8 mouse cellular contexts compared by ENCODE assay signal in the genomic region with DNA sequence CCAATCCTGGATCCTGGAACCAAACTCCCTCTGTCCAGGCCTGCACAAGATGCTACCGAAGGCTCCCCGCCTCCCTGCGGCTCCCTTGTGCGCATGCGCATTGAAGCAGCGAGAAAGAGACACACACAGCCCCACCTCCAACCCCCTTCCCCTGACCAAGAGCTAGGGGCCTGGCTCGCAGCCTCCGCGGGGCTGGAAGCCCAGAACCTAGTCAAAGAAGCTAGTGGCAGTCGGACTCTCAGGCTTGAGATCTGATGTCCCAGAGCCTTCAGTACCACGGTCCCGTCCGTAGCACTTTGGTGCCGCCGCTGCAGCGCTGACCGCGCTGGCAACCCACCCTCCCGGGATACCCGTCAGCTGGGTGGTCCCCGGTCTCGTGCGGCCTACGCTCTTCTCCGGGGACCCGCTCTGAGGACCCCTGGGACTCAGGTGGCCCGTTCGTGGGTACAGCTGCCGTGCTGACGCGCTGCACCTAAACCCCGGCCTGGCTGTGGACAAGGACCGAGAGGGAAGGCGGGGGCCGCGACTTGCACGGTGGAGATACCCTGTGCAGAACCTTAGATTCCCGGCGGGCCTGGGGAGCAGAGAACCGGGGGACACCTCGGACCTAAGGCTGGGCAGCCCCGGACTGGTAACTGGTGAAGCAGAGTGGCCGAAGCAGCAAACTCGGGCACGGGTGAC. TPM values are rescaled to one million over a fixed set of nuclear protein-coding genes. Genes with fewer than 3 reads are reported as not detected.
DNase-seq lines count a peak whose midpoint lies in the region; ATAC-seq and TF ChIP-seq lines count a peak whose summit lies in the region.

Gene Zfp30, plus strand, starts transcription at position 128 of the 681 bp plus-strand sequence.

- peak within 1 kb of the TSS; percentile 69 for H3K4me2 ChIP-seq in embryonic facial prominence, embryonic 15.5 days (replicated peaks)
- peak within 1 kb of the TSS; percentile 80 for H3K4me2 ChIP-seq in heart, embryonic 12.5 days
- peak within 1 kb of the TSS; percentile 78 for H3K4me2 ChIP-seq in kidney, embryonic 16.5 days (replicated peaks; ENCODE audit: low read depth, low read length)
- H3K4me2 ChIP-seq in myocyte (ENCODE audit: low read depth), result peak within 1 kb of the TSS; percentile 86

- H3K27ac ChIP-seq in bone marrow macrophage, adult 2 months (ENCODE audit: insufficient read depth, low read depth, low read length), result no peak within 1 kb of the TSS
- H3K27ac ChIP-seq in embryonic facial prominence, embryonic 15.5 days (replicated peaks), result peak within 1 kb of the TSS; percentile 87
- H3K27ac ChIP-seq in heart, embryonic 12.5 days (ENCODE audit: poor library complexity, severe bottlenecking), result peak within 1 kb of the TSS; percentile 88
- peak within 1 kb of the TSS; percentile 89 for H3K27ac ChIP-seq in kidney, embryonic 16.5 days (ENCODE audit: low read length)

- H3K9me3 ChIP-seq in embryonic facial prominence, embryonic 15.5 days (replicated peaks), result no peaks in the 10 kb centered on the region
- H3K9me3 ChIP-seq in heart, embryonic 12.5 days (replicated peaks), result no peaks in the 10 kb centered on the region
- no peaks in the 10 kb centered on the region for H3K9me3 ChIP-seq in kidney, embryonic 16.5 days (ENCODE audit: low read length)

- H3ac ChIP-seq in C2C12 (ENCODE audit: control insufficient read depth, insufficient read length, low read depth) (peak within 1 kb of the TSS; percentile 71), myocyte (ENCODE audit: control insufficient read depth, insufficient read length) (peak within 1 kb of the TSS; percentile 76)

- ATAC-seq in embryonic facial prominence, embryonic 15.5 days (ENCODE audit: insufficient number of reproducible peaks, low FRiP score, low TSS enrichment, low read depth), result peak; percentile 95
- ATAC-seq in heart, embryonic 12.5 days (ENCODE audit: insufficient number of reproducible peaks, low FRiP score), result peak; percentile 95
- ATAC-seq in kidney, embryonic 16.5 days (ENCODE audit: low FRiP score, low TSS enrichment), result peak; percentile 98

- DNase-seq in liver, result peak; percentile 88
- DNase-seq in spleen, postnatal 4 days (ENCODE audit: low spot score in 2 of 2), result peak; percentile 47 to 78

- H3K27me3 ChIP-seq in C2C12 (ENCODE audit: control insufficient read depth, insufficient read depth, insufficient read length) (no peaks in the 10 kb centered on the region), myocyte (ENCODE audit: control insufficient read depth, insufficient read depth, insufficient read length) (no peaks in the 10 kb centered on the region)
- H3K27me3 ChIP-seq in embryonic facial prominence, embryonic 15.5 days, result no peaks in the 10 kb centered on the region
- H3K27me3 ChIP-seq in heart, embryonic 12.5 days (replicated peaks), result no peaks in the 10 kb centered on the region
- H3K27me3 ChIP-seq in kidney, embryonic 16.5 days (ENCODE audit: insufficient read depth, low read length), result no peaks in the 10 kb centered on the region

- H3K79me2 ChIP-seq in C2C12 (ENCODE audit: control insufficient read depth, insufficient read depth) (no peaks in the 10 kb centered on the region), myocyte (ENCODE audit: control insufficient read depth, insufficient read depth) (no peaks in the 10 kb centered on the region)

- H3K4me3 ChIP-seq in C2C12 (ENCODE audit: insufficient read depth, poor library complexity, severe bottlenecking) (peak within 1 kb of the TSS; percentile 51), myocyte (peak within 1 kb of the TSS; percentile 64)
- H3K4me3 ChIP-seq in bone marrow macrophage, adult 2 months (ENCODE audit: insufficient read depth, low read length), result peak within 1 kb of the TSS; percentile 71
- H3K4me3 ChIP-seq in embryonic facial prominence, embryonic 15.5 days (replicated peaks), result peak within 1 kb of the TSS; percentile 88
- H3K4me3 ChIP-seq in heart, embryonic 12.5 days, result peak within 1 kb of the TSS; percentile 91
- H3K4me3 ChIP-seq in kidney, embryonic 16.5 days (ENCODE audit: low read length), result peak within 1 kb of the TSS; percentile 82

- H3K4me1 ChIP-seq in bone marrow macrophage, adult 2 months (ENCODE audit: control insufficient read depth, insufficient read depth, low read length), result no peaks in the 10 kb centered on the region
- H3K4me1 ChIP-seq in embryonic facial prominence, embryonic 15.5 days, result peaks cover 17% of the 10 kb centered on the region
- H3K4me1 ChIP-seq in heart, embryonic 12.5 days (replicated peaks), result peaks cover 7% of the 10 kb centered on the region
- peaks cover 5% of the 10 kb centered on the region for H3K4me1 ChIP-seq in kidney, embryonic 16.5 days (ENCODE audit: insufficient read depth, low read length)

- H3K9ac ChIP-seq in embryonic facial prominence, embryonic 15.5 days, result peak within 1 kb of the TSS; percentile 75
- peak within 1 kb of the TSS; percentile 87 for H3K9ac ChIP-seq in heart, embryonic 12.5 days
- peak within 1 kb of the TSS; percentile 92 for H3K9ac ChIP-seq in kidney, embryonic 16.5 days (replicated peaks; ENCODE audit: low read length)

- under 1% methylated on average over 45 of the region's 45 CpGs for WGBS in embryonic facial prominence, embryonic 15.5 days
- WGBS in heart, embryonic 12.5 days, result under 1% methylated on average over 45 of the region's 45 CpGs
- under 1% methylated on average over 45 of the region's 45 CpGs for whole genome bisulfite sequencing in kidney, embryonic 16.5 days

- H3K79me3 ChIP-seq in C2C12 (ENCODE audit: low read depth), result no peaks in the 10 kb centered on the region

- TF ChIP-seq POLR2A in bone marrow macrophage, adult 2 months (IDR thresholded peaks at IDR 0.05; ENCODE audit: borderline replicate concordance, low read depth, low read length), result no peak
- TF ChIP-seq POLR2A in myocyte (IDR thresholded peaks at IDR 0.05; ENCODE audit: insufficient read length, low read depth), result peak; percentile 37

- no peak for TF ChIP-seq CTCF in C2C12 (IDR thresholded peaks at IDR 0.05; ENCODE audit: control insufficient read depth, insufficient read depth, insufficient read length)
- no peak for TF ChIP-seq CTCF in bone marrow macrophage, adult 2 months (IDR thresholded peaks at IDR 0.05; ENCODE audit: low read depth, low read length)

- H3K36me3 ChIP-seq in C2C12 (ENCODE audit: control insufficient read depth, insufficient read depth) (peaks cover 2% of the 10 kb centered on the region), myocyte (ENCODE audit: control insufficient read depth, insufficient read depth) (peaks cover under 1% of the 10 kb centered on the region)
- H3K36me3 ChIP-seq in embryonic facial prominence, embryonic 15.5 days, result peaks cover 28% of the 10 kb centered on the region
- H3K36me3 ChIP-seq in heart, embryonic 12.5 days, result peaks cover 38% of the 10 kb centered on the region
- peaks cover 22% of the 10 kb centered on the region for H3K36me3 ChIP-seq in kidney, embryonic 16.5 days (ENCODE audit: insufficient read depth, low read length)

TF ChIP-seq in C2C12, 6 proteins besides CTCF, POLR2A, EP300 and RAD21:
- TF ChIP-seq CEBPB (IDR thresholded peaks at IDR 0.05; ENCODE audit: low read depth) (no peak), USF1 (IDR thresholded peaks at IDR 0.05; ENCODE audit: low read depth) (no peak), FOSL1 (IDR thresholded peaks at IDR 0.05; ENCODE audit: insufficient read depth, low read length, poor library complexity, severe bottlenecking) (no peak), MAX (IDR thresholded peaks at IDR 0.05) (no peak), MYOD1 (IDR thresholded peaks at IDR 0.05; ENCODE audit: control insufficient read depth, insufficient read length, low read depth) (no peak), MYOG (IDR thresholded peaks at IDR 0.05; ENCODE audit: control insufficient read depth, extremely low read depth, insufficient read length) (no peak)

TF ChIP-seq in myocyte, 11 proteins besides CTCF, POLR2A, EP300 and RAD21:
- TF ChIP-seq TCF12 (IDR thresholded peaks at IDR 0.05; ENCODE audit: insufficient read depth, poor library complexity, severe bottlenecking), result no peak
- TF ChIP-seq TCF3 (IDR thresholded peaks at IDR 0.05; ENCODE audit: insufficient read length, low read depth), result no peak
- TF ChIP-seq POLR2AphosphoS2 (IDR thresholded peaks at IDR 0.05; ENCODE audit: insufficient read length, low read depth), result peak; percentile 55
- TF ChIP-seq E2F4 (IDR thresholded peaks at IDR 0.05; ENCODE audit: insufficient read depth), result no peak
- TF ChIP-seq REST (IDR thresholded peaks at IDR 0.05; ENCODE audit: insufficient read depth, insufficient read length), result no peak
- TF ChIP-seq CEBPB (IDR thresholded peaks at IDR 0.05; ENCODE audit: insufficient read depth, poor library complexity, severe bottlenecking), result no peak
- TF ChIP-seq MYOD1 (IDR thresholded peaks at IDR 0.05; ENCODE audit: control insufficient read depth in 1 of 3, insufficient read length in 2 of 3, low read depth in 2 of 3), result peak in 1 of 3 experiments; percentile 26
- TF ChIP-seq MAX (IDR thresholded peaks at IDR 0.05; ENCODE audit: low read depth), result no peak
- TF ChIP-seq MYOG (IDR thresholded peaks at IDR 0.05; ENCODE audit: control insufficient read depth in 1 of 3, insufficient read depth in 1 of 3, insufficient read length in 2 of 3, low read depth in 2 of 3), result peak in 1 of 3 experiments; percentile 37

RNA-seq across cellular contexts. Expression of gene Zfp30, which starts in this region (rescaled TPM):
- 1.4 TPM for polyA plus RNA-seq in C2C12 (2012; fragmentation: generic; extraction: Trizol)
- 1.4 and 2.6 TPM in 2 replicates for polyA plus RNA-seq in bone marrow macrophage, adult 2 months (2012; ENCODE audit: insufficient read depth, insufficient read length, missing spikeins)
- polyA plus RNA-seq in embryonic facial prominence, embryonic 15.5 days (2015; fragmentation: Nextera tagmentation; extraction: Ambion mirVana), result 8.9 and 10.5 TPM in 2 replicates
- polyA plus RNA-seq in heart, embryonic 12.5 days (2016; fragmentation: Nextera tagmentation; extraction: Ambion mirVana), result 4.4 and 4.5 TPM in 2 replicates
- 7.7 and 8.1 TPM in 2 replicates for polyA plus RNA-seq in kidney, embryonic 16.5 days (2015; fragmentation: Nextera tagmentation; extraction: Ambion mirVana)
- 3.3 TPM for polyA plus RNA-seq in myocyte (2012; fragmentation: generic; extraction: Trizol)
